Mouse (Mus musculus) heart, postnatal 0 days (tissue): ENCODE measurements at regions not wholly inside any gene's neighbourhood (a gene's known extent, or its start where the extent isn't known, plus 50 kb on each side); places are given as distances from the start of the nearest gene placed in this dataset.

Experiments used
- CTCF ChIP-seq: IDR thresholded peaks from 2 replicates; pipeline ENCODE4 v1.5.1; 2016; ENCODE audit warnings: antibody characterized with exemption, control low read depth, low read depth
- EP300 ChIP-seq: IDR thresholded peaks from 2 replicates; pipeline ENCODE4 v1.6.1; 2016; ENCODE audit warnings: antibody characterized with exemption, low read depth

- no peak for TF ChIP-seq CTCF
- no peak for TF ChIP-seq EP300
Observed at GRCm38 (mm10) chr15:55999605-56000004, 1477.8 kb downstream of the Slc22a22 start.
